Mouse (Mus musculus): ENCODE results near the gene Ecpas. TPM values are rescaled to one million over a fixed set of nuclear protein-coding genes. Genes with fewer than 3 reads are reported as not detected.

Gene Ecpas
- total and polyA plus RNA-seq, 3 experiments = 55.6 to 194 (median 132) TPM

Other genes starting within 250 kb of the Ecpas start
- gene Olfr267, start 125.0 kb downstream of the Ecpas start, total RNA-seq (2021) = under 1 TPM; 0.07 to 0.35 TPM
- not detected in 2 replicates for gene Olfr267, start 125.0 kb downstream of the Ecpas start, polyA plus RNA-seq (2012; rRNA removed)
- gene Zkscan16, start 30.9 kb upstream of the Ecpas start, total RNA-seq (2021) = 1 to 10 TPM; 3.1 to 3.5 TPM
- gene Zkscan16, start 30.9 kb upstream of the Ecpas start, polyA plus RNA-seq (2012; rRNA removed) = 0.17 TPM in 1 of 2 replicates, not detected in the other
- 10 to 100 TPM; 12.1 to 26.9 TPM for gene Ptgr1, start 74.4 kb upstream of the Ecpas start, total RNA-seq (2021)
- gene Ptgr1, start 74.4 kb upstream of the Ecpas start, polyA plus RNA-seq (2012; rRNA removed) = 2.0 and 2.4 TPM in 2 replicates
- gene Dnajc25, start 82.3 kb upstream of the Ecpas start, total RNA-seq (2021) = 10 to 100 TPM; 16.8 to 20.5 TPM
- 6.9 and 7.3 TPM in 2 replicates for gene Dnajc25, start 82.3 kb upstream of the Ecpas start, polyA plus RNA-seq (2012; rRNA removed)
- gene Gm20503, start 90.5 kb upstream of the Ecpas start, total RNA-seq (2021) = 1 to 10 TPM in 1 of 2 experiments, not detected in 1; 2.9 TPM
- not detected in 2 replicates for gene Gm20503, start 90.5 kb upstream of the Ecpas start, polyA plus RNA-seq (2012; rRNA removed)
- 10 to 100 TPM; 25.1 to 38.3 TPM for gene Gng10, start 122.3 kb upstream of the Ecpas start, total RNA-seq (2021)
- 21.4 and 27.8 TPM in 2 replicates for gene Gng10, start 122.3 kb upstream of the Ecpas start, polyA plus RNA-seq (2012; rRNA removed)
- gene AI481877, start 226.2 kb upstream of the Ecpas start, total RNA-seq (2021) = not detected
- gene AI481877, start 226.2 kb upstream of the Ecpas start, polyA plus RNA-seq (2012; rRNA removed) = not detected in 2 replicates